Mouse (Mus musculus): ENCODE measurements around the gene Tubgcp6. TPM values are rescaled to one million over a fixed set of nuclear protein-coding genes. Genes with fewer than 3 reads are reported as not detected.

Gene Tubgcp6
- total and polyA plus RNA-seq, 2 experiments, result 6.5 to 13.2 TPM

GRCm38 (mm10) chr15:89088607-89089247, 34.2 kb downstream of the Tubgcp6 start, which contains the start of gene Selenoo:
Gene Selenoo (plus strand): TSS chr15:89089084.
- H3K9ac ChIP-seq (ENCODE audit: low read depth, low read length), result peak within 1 kb of the TSS; percentile 99
- H3K4me3 ChIP-seq (ENCODE audit: insufficient read depth, low read depth, low read length), result peak within 1 kb of the TSS; percentile 89
- H3K4me1 ChIP-seq (ENCODE audit: control insufficient read depth, insufficient read depth, low read length), result peaks cover 24% of the 10 kb centered on the region
- peak; percentile 91 for TF ChIP-seq POLR2A (IDR thresholded peaks at IDR 0.05; ENCODE audit: extremely low read depth, insufficient read depth, low read length)
- TF ChIP-seq CTCF (IDR thresholded peaks at IDR 0.05; ENCODE audit: low read depth, low read length), result no peak
- peaks cover 11% of the 10 kb centered on the region; the same call in 1 of the 2 replicates for H3K79me2 ChIP-seq (ENCODE audit: control insufficient read depth, insufficient read depth, low read length)
- peaks cover 15% of the 10 kb centered on the region for H3K36me3 ChIP-seq (ENCODE audit: control insufficient read depth, insufficient read depth, low read length)
- WGBS, result 1% methylated on average over 38 of the region's 38 CpGs
- no peaks in the 10 kb centered on the region for H3K27me3 ChIP-seq (ENCODE audit: control insufficient read depth, insufficient read depth, low read length)
- H3K27ac ChIP-seq (replicated peaks; ENCODE audit: insufficient read depth, low read depth, low read length), result peak within 1 kb of the TSS; percentile 99
- DNase-seq (ENCODE audit: extremely low read depth, low read depth, low spot score), result peak; percentile 89

DNA sequence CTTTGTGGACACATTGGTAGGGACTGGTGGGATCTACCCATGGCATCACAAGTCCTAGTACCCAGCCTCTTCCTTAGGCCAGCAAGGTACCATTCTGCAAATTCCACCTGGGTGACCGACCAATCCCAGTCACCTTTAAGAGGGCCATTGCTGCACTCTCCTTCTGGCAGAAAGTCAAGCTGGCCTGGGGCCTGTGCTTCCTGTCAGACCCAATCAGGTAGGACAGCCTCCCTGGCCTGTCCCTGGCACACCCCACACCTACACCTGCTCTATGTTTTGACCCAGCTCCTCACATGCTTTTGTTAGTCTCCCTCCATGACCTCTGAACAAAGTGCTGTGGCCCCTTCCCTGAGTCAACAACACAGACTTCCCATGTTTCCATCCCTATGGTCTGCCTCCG, 38.1 kb downstream of the Tubgcp6 start:
- peak; percentile 61 for DNase-seq (ENCODE audit: extremely low read depth, low read depth, low spot score)
- Histone ChIP-seq H3K36me3 (ENCODE audit: control insufficient read depth, insufficient read depth, low read length) (peaks cover 9% of the 10 kb centered on the region; the same call in 1 of the 2 replicates), H3K9ac (ENCODE audit: low read depth, low read length) (peak overlapping the region; percentile 54), H3K27me3 (ENCODE audit: control insufficient read depth, insufficient read depth, low read length) (no peaks in the 10 kb centered on the region), H3K4me1 (ENCODE audit: control insufficient read depth, insufficient read depth, low read length) (peaks cover 28% of the 10 kb centered on the region), H3K79me2 (ENCODE audit: control insufficient read depth, insufficient read depth, low read length) (peaks cover 11% of the 10 kb centered on the region; the same call in 1 of the 2 replicates), H3K27ac (replicated peaks; ENCODE audit: insufficient read depth, low read depth, low read length) (peak overlapping the region; percentile 83), H3K4me3 (ENCODE audit: insufficient read depth, low read depth, low read length) (no peak overlapping the region)
- TF ChIP-seq POLR2A (IDR thresholded peaks at IDR 0.05; ENCODE audit: extremely low read depth, insufficient read depth, low read length), result no peak
- no peak for TF ChIP-seq CTCF (IDR thresholded peaks at IDR 0.05; ENCODE audit: low read depth, low read length)
- WGBS, result 37% methylated on average over 2 of the region's 2 CpGs

GRCm38 (mm10) chr15:89083906-89084305, 39.0 kb downstream of the Tubgcp6 start:
- no peak overlapping the region for H3K4me3 ChIP-seq (ENCODE audit: insufficient read depth, low read depth, low read length)
- H3K9ac ChIP-seq (ENCODE audit: low read depth, low read length), result peak overlapping the region; percentile 54
- H3K36me3 ChIP-seq (ENCODE audit: control insufficient read depth, insufficient read depth, low read length), result peaks cover 12% of the 10 kb centered on the region; the same call in 1 of the 2 replicates
- H3K4me1 ChIP-seq (ENCODE audit: control insufficient read depth, insufficient read depth, low read length), result peaks cover 28% of the 10 kb centered on the region
- no peak for TF ChIP-seq POLR2A (IDR thresholded peaks at IDR 0.05; ENCODE audit: extremely low read depth, insufficient read depth, low read length)
- no peak for TF ChIP-seq CTCF (IDR thresholded peaks at IDR 0.05; ENCODE audit: low read depth, low read length)
- H3K79me2 ChIP-seq (ENCODE audit: control insufficient read depth, insufficient read depth, low read length), result peaks cover 7% of the 10 kb centered on the region; the same call in 1 of the 2 replicates
- no peaks in the 10 kb centered on the region for H3K27me3 ChIP-seq (ENCODE audit: control insufficient read depth, insufficient read depth, low read length)
- H3K27ac ChIP-seq (replicated peaks; ENCODE audit: insufficient read depth, low read depth, low read length), result peak overlapping the region; percentile 94
- peak; percentile 91 for DNase-seq (ENCODE audit: extremely low read depth, low read depth, low spot score)
- WGBS, result 33% methylated on average over 1 of the region's 1 CpGs

DNA sequence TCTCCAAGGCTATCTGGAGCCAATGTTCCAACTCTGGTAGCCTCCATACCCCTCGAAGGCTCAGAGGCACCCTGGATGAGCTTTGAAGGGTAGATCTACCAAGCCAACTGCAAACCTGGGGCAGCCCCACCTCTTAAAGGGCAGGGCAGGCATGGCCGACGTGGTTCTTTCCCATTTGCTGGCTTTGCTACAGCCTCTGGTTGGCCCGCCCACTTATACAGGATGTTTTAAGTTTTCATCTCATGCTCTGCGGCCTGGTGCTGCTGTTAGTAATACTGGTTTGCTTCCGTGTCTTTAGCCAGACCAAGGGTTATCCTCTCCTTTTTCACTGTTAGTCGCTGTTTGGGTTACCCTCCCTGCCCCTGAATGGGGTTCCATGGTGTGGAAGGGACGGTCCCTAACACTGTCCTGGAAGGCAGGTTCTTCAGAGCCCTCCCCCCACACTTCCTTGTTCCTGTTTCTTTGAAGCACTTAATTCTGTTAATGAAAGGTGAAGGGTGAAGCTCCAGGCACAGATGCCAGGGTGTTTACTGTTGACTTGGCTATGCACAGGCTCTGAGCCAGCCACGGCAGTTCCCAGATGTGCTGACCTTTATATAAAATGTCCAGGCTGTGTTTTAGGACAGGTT, 44.6 kb downstream of the Tubgcp6 start:
- H3K9ac ChIP-seq (ENCODE audit: low read depth, low read length), result peak overlapping the region; percentile 96
- DNase-seq (ENCODE audit: extremely low read depth, low read depth, low spot score), result peak; percentile 88
- no peaks in the 10 kb centered on the region for H3K27me3 ChIP-seq (ENCODE audit: control insufficient read depth, insufficient read depth, low read length)
- peak; percentile 82 for TF ChIP-seq POLR2A (IDR thresholded peaks at IDR 0.05; ENCODE audit: extremely low read depth, insufficient read depth, low read length)
- no peak for TF ChIP-seq CTCF (IDR thresholded peaks at IDR 0.05; ENCODE audit: low read depth, low read length)
- peaks cover 4% of the 10 kb centered on the region; the same call in 1 of the 2 replicates for H3K36me3 ChIP-seq (ENCODE audit: control insufficient read depth, insufficient read depth, low read length)
- H3K27ac ChIP-seq (replicated peaks; ENCODE audit: insufficient read depth, low read depth, low read length), result peak overlapping the region; percentile 97
- peak overlapping the region; percentile 96 for H3K4me3 ChIP-seq (ENCODE audit: insufficient read depth, low read depth, low read length)
- H3K4me1 ChIP-seq (ENCODE audit: control insufficient read depth, insufficient read depth, low read length), result peaks cover 17% of the 10 kb centered on the region
- 5% methylated on average over 9 of the region's 9 CpGs for WGBS
- peaks cover 21% of the 10 kb centered on the region; the same call in 1 of the 2 replicates for H3K79me2 ChIP-seq (ENCODE audit: control insufficient read depth, insufficient read depth, low read length)

GRCm38 (mm10) chr15:89076156-89076731, 46.7 kb downstream of the Tubgcp6 start:
- Histone ChIP-seq H3K4me3 (ENCODE audit: insufficient read depth, low read depth, low read length) (peak overlapping the region; percentile 96), H3K27me3 (ENCODE audit: control insufficient read depth, insufficient read depth, low read length) (no peaks in the 10 kb centered on the region), H3K36me3 (ENCODE audit: control insufficient read depth, insufficient read depth, low read length) (0 out of 2 replicates have a peak, but pooled peaks cover 2% of the 10 kb centered on the region), H3K27ac (replicated peaks; ENCODE audit: insufficient read depth, low read depth, low read length) (peak overlapping the region; percentile 97), H3K79me2 (ENCODE audit: control insufficient read depth, insufficient read depth, low read length) (peaks cover 21% of the 10 kb centered on the region; the same call in 1 of the 2 replicates), H3K4me1 (ENCODE audit: control insufficient read depth, insufficient read depth, low read length) (peaks cover 15% of the 10 kb centered on the region), H3K9ac (ENCODE audit: low read depth, low read length) (peak overlapping the region; percentile 96)
- TF ChIP-seq CTCF (IDR thresholded peaks at IDR 0.05; ENCODE audit: low read depth, low read length) (no peak), POLR2A (IDR thresholded peaks at IDR 0.05; ENCODE audit: extremely low read depth, insufficient read depth, low read length) (no peak)
- WGBS, result under 1% methylated on average over 36 of the region's 39 CpGs
- DNase-seq (ENCODE audit: extremely low read depth, low read depth, low spot score), result peak; percentile 64
